Mouse (Mus musculus) layer of hippocampus, adult 11-12 months (tissue): Measurements from ENCODE around the gene C87436.

Source experiments
- DNase-seq: peaks from one replicate; pipeline ENCODE4 v3.0.0; 2022; ENCODE audit warnings: low spot score

Gene C87436

GRCm38 (mm10) chr6:86426358-86426757, 11.8 kb upstream of the C87436 start, which contains the start of gene Gm44790:
Gene Gm44790 (plus strand): TSS chr6:86426658.
- no peak for DNase-seq

- no peak for DNase-seq
Measured at GRCm38 (mm10) chr6:86431531-86431930, 6.6 kb upstream of the C87436 start.

- DNase-seq = no peak
Measured at GRCm38 (mm10) chr6:86433696-86434095, 4.5 kb upstream of the C87436 start.

DNA sequence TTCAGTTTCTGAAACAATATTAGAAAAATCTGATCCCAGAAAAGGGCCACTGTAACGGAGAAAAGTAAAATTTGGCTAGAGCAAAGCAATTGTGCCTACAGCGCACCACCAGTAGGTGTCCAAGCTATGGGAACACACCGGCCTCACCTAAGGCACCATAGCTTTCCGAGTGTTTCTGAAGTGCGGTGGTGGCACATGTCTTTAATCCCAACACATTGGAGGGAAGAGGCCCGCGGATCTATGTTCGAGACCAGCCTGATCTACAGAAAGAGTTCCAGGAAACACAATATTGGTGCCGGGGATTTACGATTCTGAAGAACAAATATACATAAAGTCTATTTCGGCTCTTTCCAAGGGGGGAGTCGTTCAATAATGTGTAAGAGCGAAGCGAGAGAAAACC, 463 bp upstream of the C87436 start:
- peak; percentile 35 for DNase-seq

DNA sequence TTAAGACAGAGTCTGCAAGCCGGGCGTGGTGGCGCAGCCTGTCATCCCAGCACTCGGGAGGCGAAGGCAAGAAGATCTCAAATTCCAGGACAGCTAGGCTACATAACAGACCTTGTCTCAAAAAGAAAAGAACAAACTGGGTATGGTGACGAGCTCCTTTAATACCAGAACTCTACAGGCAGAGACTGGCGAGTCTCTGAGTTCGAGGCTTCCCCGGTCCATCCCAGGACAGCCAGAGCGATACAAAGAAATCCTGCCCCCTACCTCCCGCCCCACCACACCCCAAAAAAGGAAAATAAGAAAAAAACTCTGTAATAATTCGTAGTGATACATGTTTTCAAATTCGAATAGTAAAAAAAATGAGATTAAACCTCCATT, 934 bp downstream of the C87436 start:
- no peak for DNase-seq

DNA sequence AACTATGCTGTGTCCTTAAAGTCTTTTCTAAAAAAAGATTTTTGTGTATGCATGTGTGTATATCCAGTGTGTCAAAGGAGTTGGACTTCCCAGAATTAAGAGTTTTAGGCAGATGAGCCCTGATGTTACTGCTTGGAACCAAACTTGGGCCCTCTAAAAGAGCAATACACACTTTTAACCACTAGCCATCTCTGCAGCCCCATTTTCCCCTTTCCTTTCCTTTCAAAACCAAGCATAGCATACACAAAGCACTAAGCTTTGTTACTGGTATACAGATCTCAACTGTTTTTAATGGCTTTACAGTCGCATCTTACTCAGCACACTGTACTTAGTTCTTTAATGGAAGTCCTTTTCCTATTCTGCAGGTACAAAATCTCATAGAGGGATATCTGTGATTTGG, 1.4 kb downstream of the C87436 start:
- no peak for DNase-seq

DNA sequence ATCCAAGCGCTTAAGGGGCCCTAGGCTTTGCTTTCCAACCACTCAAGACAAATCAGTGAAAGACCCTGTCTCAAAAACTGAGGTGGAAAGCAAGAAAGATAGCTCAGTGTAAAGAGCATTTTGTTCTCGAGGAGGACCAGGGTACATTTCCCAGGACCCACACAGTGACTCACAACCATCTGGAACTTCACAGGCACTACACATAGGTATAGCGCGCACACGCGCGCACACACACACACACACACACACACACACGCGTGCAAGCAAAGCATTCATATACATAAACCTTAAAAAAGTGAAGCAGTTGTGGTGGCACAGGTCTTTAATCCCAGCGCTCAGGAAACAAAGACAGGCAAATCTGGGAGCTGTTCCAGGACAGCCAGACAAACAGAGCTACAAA, 3.4 kb downstream of the C87436 start:
- no peak for DNase-seq

GRCm38 (mm10) chr6:86445551-86445950, 7.4 kb downstream of the C87436 start:
- no peak for DNase-seq

GRCm38 (mm10) chr6:86446927-86447568, 8.9 kb downstream of the C87436 start:
- no peak for DNase-seq

DNA sequence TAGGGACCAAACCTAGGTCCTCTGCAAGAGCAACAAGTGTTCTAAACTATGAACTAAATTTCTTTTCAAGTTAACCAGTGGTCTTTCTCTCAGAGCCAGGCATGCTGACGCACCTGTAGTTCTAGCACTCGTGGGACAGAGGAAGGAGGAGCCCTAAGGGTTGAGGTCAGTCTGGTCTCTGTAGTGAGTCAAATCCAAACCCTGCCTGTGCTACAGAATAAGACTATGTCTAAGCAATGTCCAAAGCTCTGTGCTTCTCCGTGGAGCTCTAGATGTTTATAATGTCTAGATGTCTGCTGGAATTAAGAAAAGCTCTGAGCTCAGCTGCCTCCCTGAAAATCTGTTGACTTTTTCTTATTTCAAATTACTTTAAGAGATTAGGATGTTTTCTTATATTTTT, 18.6 kb downstream of the C87436 start:
- DNase-seq = no peak

- no peak for DNase-seq
Measured at GRCm38 (mm10) chr6:86463079-86463478, 24.9 kb downstream of the C87436 start.

DNA sequence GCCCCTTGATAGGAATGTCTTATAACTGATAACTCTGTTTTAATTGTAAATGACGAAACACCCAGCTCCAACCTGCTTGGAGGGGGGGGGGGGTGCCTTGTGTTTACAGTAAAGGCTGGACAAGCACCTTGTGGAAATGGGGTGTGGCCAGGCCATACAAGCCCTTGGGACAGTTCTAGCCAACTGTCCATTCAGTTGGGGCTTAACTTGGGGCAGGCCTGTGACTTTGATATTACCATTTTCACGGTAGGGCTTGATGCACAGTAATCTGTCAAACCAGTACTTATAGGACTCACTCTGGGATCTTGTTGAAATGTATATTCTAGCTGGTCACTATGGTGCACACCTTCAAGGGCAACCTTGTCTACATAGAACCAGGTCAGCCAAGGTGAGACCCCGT, 33.1 kb downstream of the C87436 start:
- DNase-seq = no peak

- no peak for DNase-seq
Measured at GRCm38 (mm10) chr6:86471760-86472099, 33.6 kb downstream of the C87436 start.

DNA sequence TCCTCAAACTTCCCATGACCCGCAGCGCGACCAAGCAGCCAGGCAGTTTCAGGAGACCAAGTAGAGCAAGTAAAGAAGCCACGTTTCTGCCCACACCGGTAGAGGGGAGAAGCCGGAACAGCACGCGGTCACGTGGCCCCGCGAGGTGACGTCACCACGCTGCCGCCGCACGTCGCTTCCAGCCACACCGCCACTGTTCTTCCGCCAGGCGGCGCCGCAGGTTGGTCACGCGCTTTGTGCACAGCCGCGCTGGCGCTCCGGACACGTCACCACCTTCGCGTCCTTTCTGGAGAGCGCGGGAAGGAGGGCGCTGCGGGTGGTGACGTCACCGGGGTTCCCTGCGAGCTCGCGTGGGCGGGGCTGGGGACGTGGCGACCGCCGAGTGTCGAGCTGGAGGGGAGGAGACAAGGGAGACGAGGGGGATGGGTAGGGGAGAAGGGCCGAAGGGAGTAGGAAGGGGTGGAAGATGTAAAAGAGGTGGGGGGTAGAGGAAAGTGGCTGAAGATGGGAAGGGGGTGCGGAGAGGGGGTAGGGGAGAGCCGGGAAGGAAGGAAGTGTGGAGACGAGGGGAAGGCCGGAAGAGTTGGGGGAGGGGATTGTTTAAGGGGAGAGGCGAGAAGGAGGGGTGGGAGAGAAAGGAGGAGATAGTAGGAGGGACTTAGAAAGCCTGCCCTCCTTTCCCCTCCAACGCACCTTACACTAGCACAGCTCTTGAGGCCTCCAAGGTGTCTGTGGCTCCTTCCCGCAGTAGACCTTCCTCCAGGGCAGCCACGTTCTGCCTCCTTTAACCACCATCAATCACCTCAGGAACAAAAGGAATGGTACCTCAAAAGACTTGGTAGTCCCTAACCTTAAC, 34.2 kb downstream of the C87436 start:
- DNase-seq = peak; percentile 100

DNA sequence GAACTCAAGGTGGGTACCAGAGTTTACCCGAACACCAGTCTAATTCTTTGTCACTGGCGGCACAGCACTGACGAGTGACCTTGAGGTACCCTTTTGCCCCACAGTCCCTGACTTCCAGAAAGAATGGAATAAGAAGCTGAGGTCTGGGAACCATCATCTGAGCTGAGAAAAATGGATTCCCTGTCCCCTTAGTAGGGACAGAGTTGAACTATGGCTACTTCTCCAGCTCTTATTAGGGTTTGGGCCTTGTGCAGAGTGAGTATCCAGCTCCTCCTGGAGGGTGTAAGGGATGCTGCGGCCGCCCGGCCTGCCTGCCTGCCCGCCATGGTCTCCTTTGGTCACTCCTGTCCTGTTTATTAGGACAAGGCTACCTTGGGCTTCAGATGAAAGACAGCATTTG, 34.9 kb downstream of the C87436 start:
- peak; percentile 19 for DNase-seq

GRCm38 (mm10) chr6:86474072-86474471, 35.9 kb downstream of the C87436 start:
- no peak for DNase-seq

- no peak for DNase-seq
Measured at GRCm38 (mm10) chr6:86474646-86475181, 36.5 kb downstream of the C87436 start.

- DNase-seq = no peak
Measured at GRCm38 (mm10) chr6:86475462-86476167, 37.4 kb downstream of the C87436 start.

- no peak for DNase-seq
Measured at GRCm38 (mm10) chr6:86476931-86477330, 38.8 kb downstream of the C87436 start.

GRCm38 (mm10) chr6:86479311-86479710, 41.1 kb downstream of the C87436 start:
- DNase-seq = no peak

- no peak for DNase-seq
Measured at GRCm38 (mm10) chr6:86479816-86480188, 41.6 kb downstream of the C87436 start.

DNA sequence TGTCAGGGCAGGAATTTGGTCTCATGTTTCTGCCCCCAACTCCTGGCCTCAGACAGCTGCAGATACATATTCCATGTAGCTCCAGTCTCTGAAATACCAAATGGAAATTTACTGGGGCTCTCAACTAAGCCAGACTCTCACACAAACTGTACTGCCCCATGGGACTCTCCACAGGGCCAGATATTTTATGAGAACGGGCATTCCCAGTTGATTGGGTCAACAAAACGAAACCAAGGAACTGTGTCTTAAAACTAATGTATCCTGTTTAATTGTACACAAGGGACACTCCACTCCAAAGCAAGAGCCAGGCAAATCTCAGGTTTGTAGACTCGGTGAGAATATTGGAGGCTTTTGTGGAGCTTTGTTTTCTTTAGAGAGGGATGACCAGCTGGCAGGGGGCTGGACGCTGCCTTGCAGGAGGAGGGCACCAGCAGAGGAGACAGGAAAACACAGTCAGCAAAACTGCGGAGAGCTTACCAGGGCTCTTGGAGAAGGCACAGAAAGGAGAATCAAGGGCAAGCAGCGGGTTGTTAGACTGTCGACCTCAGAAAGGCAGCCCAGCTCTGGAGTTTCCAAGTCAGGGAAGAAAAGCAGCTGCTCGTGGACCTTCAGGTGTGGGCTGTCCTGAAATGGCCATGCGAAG, 42.1 kb downstream of the C87436 start:
- DNase-seq = no peak
